Mouse (Mus musculus): ENCODE data around the gene Olfr1342. TPM values are rescaled to one million over a fixed set of nuclear protein-coding genes. Genes with fewer than 3 reads are reported as not detected.

Gene Olfr1342
- polyA plus RNA-seq, 1 experiment: not detected

DNA sequence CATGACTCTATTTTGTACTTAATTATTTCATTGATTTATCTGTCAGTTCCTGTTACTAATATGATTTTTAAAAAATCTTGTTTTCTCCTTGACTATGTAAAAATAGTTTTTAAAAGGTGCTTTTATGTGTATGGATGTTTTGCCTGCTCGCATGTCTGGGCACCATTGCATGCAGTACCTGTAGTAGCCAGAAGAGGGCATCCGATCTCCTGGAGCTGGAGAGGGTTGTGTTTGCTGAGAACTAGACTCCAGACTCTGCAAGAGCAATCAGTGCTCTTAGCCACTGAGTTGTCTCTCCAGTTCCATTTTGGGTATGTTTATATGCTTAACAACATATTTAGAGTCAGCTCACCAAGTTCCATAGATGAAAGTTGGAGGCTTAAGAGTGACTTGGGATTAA, 47.3 kb downstream of the Olfr1342 start:
- Histone ChIP-seq H3K36me3 (ENCODE audit: control insufficient read depth, insufficient read depth, low read length) (no peaks in the 10 kb centered on the region), H3K27ac (ENCODE audit: control insufficient read depth, insufficient read depth, low read length) (no peak overlapping the region), H3K27me3 (ENCODE audit: control insufficient read depth, insufficient read depth, low read length) (no peaks in the 10 kb centered on the region), H3K4me1 (replicated peaks; ENCODE audit: control insufficient read depth, insufficient read depth, low read length) (no peaks in the 10 kb centered on the region), H3K4me3 (ENCODE audit: control insufficient read depth, insufficient read depth, low read length) (no peak overlapping the region)
- TF ChIP-seq CTCF (IDR thresholded peaks at IDR 0.05; ENCODE audit: borderline replicate concordance, control insufficient read depth, extremely low read depth, insufficient read depth, low read length, poor library complexity) (no peak), POLR2A (IDR thresholded peaks at IDR 0.05; ENCODE audit: control insufficient read depth, extremely low read depth, insufficient read depth, low read length, poor library complexity) (no peak)
- WGBS: 4% methylated on average over 2 of the region's 2 CpGs
- DNase-seq: peak; percentile 62

GRCm38 (mm10) chr4:118642346-118643190, 50.0 kb downstream of the Olfr1342 start:
- 48% methylated on average over 20 of the region's 20 CpGs for WGBS
- no peak overlapping the region for H3K27ac ChIP-seq (ENCODE audit: control insufficient read depth, insufficient read depth, low read length)

More at GRCm38 (mm10) chr4:118642346-118643190, 50.0 kb downstream of the Olfr1342 start:
- DNase-seq: no peak
- H3K4me1 ChIP-seq (replicated peaks; ENCODE audit: control insufficient read depth, insufficient read depth, low read length): no peaks in the 10 kb centered on the region
- no peaks in the 10 kb centered on the region for H3K36me3 ChIP-seq (ENCODE audit: control insufficient read depth, insufficient read depth, low read length)
- no peak overlapping the region for H3K4me3 ChIP-seq (ENCODE audit: control insufficient read depth, insufficient read depth, low read length)
- TF ChIP-seq POLR2A (IDR thresholded peaks at IDR 0.05; ENCODE audit: control insufficient read depth, extremely low read depth, insufficient read depth, low read length, poor library complexity) (no peak), CTCF (IDR thresholded peaks at IDR 0.05; ENCODE audit: borderline replicate concordance, control insufficient read depth, extremely low read depth, insufficient read depth, low read length, poor library complexity) (no peak)
- no peaks in the 10 kb centered on the region for H3K27me3 ChIP-seq (ENCODE audit: control insufficient read depth, insufficient read depth, low read length)

Other genes with a start within 250 kb of the Olfr1342 start
- gene Mpl, start 235.2 kb downstream of the Olfr1342 start, polyA plus RNA-seq (2012; rRNA removed): 0.11 and 0.28 TPM in 2 replicates
- 9.4 and 11.7 TPM in 2 replicates for gene Tie1, start 202.7 kb downstream of the Olfr1342 start, polyA plus RNA-seq (2012; rRNA removed)
- gene 2610528J11Rik, start 165.8 kb downstream of the Olfr1342 start, polyA plus RNA-seq (2012; rRNA removed): 1.6 and 2.1 TPM in 2 replicates
- 1.7 and 2.1 TPM in 2 replicates for gene Tmem125, start 148.7 kb downstream of the Olfr1342 start, polyA plus RNA-seq (2012; rRNA removed)
- 0.05 TPM in 2 replicates for gene Cfap57, start 72.0 kb downstream of the Olfr1342 start, polyA plus RNA-seq (2012; rRNA removed)
- gene Ebna1bp2, start 72.0 kb downstream of the Olfr1342 start, polyA plus RNA-seq (2012; rRNA removed): 29.7 and 32.1 TPM in 2 replicates
- not detected in 2 replicates for gene Olfr62, start 33.8 kb downstream of the Olfr1342 start, polyA plus RNA-seq (2012; rRNA removed)
- gene Olfr1341, start 10.8 kb upstream of the Olfr1342 start, polyA plus RNA-seq (2012; rRNA removed): 0.15 TPM in 1 of 2 replicates, not detected in the other
- gene Olfr1340, start 27.4 kb upstream of the Olfr1342 start, polyA plus RNA-seq (2012; rRNA removed): not detected in 2 replicates
- not detected in 2 replicates for gene Olfr1339, start 39.4 kb upstream of the Olfr1342 start, polyA plus RNA-seq (2012; rRNA removed)
- not detected in 2 replicates for gene Olfr1338, start 66.0 kb upstream of the Olfr1342 start, polyA plus RNA-seq (2012; rRNA removed)
- gene Olfr1337, start 89.8 kb upstream of the Olfr1342 start, polyA plus RNA-seq (2012; rRNA removed): 0.11 TPM in 1 of 2 replicates, not detected in the other
- not detected in 2 replicates for gene Olfr1335, start 117.2 kb upstream of the Olfr1342 start, polyA plus RNA-seq (2012; rRNA removed)
- gene Olfr1333, start 143.5 kb upstream of the Olfr1342 start, polyA plus RNA-seq (2012; rRNA removed): not detected in 2 replicates
- gene Olfr1331, start 171.9 kb upstream of the Olfr1342 start, polyA plus RNA-seq (2012; rRNA removed): not detected in 2 replicates
- gene Olfr1330, start 195.8 kb upstream of the Olfr1342 start, polyA plus RNA-seq (2012; rRNA removed): not detected in 2 replicates
- gene Olfr1329, start 224.7 kb upstream of the Olfr1342 start, polyA plus RNA-seq (2012; rRNA removed): not detected in 2 replicates
- gene Olfr1328, start 245.9 kb upstream of the Olfr1342 start, polyA plus RNA-seq (2012; rRNA removed): not detected in 2 replicates